Mouse (Mus musculus) ES-Bruce4 (cell line): ENCODE results near the gene Angptl8.

ENCODE experiments used
- CTCF ChIP-seq: IDR thresholded peaks from one replicate; pipeline ENCODE4 v1.8.1; 2011; ENCODE audit warnings: low read depth, low read length
- POLR2A ChIP-seq: IDR thresholded peaks from one replicate; pipeline ENCODE4 v1.8.1; 2011; ENCODE audit warnings: low read length; ENCODE audit not compliant: insufficient read depth

- TF ChIP-seq CTCF (no peak), POLR2A (no peak)
Measured at GRCm38 (mm10) chr9:21862181-21862580, 26.9 kb downstream of the Angptl8 start.
